Mouse (Mus musculus) G1E (cell line): Measurements from ENCODE around the gene Catsperg2. TPM values are rescaled to one million over a fixed set of nuclear protein-coding genes. Genes with fewer than 3 reads are reported as not detected.
A peak's percentile ranks its signal among the peaks of the same experiment; 100 is the strongest.
"Not testable (repeated sequence)": the region's sequence is repeated elsewhere in the genome, so short reads cannot be mapped to it uniquely, and the experiment has no call there.

Source experiments
- ATAC-seq: 2 replicates; pipeline ENCODE4 v1.8.0; 2016; ENCODE audit warnings: mild to moderate bottlenecking; ENCODE audit not compliant: insufficient number of reproducible peaks, poor library complexity, low FRiP score, severe bottlenecking; ENCODE audit errors: extremely low read depth
- DNase-seq: peaks from one replicate; pipeline ENCODE4 v3.0.0; 2012; ENCODE audit warnings: low spot score
- H3K27me3 ChIP-seq: 2 replicates; pipeline ENCODE4 v1.6.1; 2012; ENCODE audit warnings: mild to moderate bottlenecking, low read length, inconsistent platforms; ENCODE audit not compliant: insufficient read depth
- H3K36me3 ChIP-seq: replicated peaks from 2 replicates; pipeline ENCODE3; 2012; ENCODE audit warnings: mild to moderate bottlenecking, inconsistent platforms
- H3K4me1 ChIP-seq: 2 replicates; pipeline ENCODE4 v1.6.1; 2012; ENCODE audit warnings: low read depth, low read length, inconsistent platforms, mixed read lengths; ENCODE audit not compliant: insufficient read depth
- H3K4me3 ChIP-seq: 2 replicates; pipeline ENCODE4 v1.5.1; 2012; ENCODE audit warnings: low read depth, mild to moderate bottlenecking, inconsistent platforms, low read length, moderate library complexity, mixed read lengths
- H3K9me3 ChIP-seq: replicated peaks from 2 replicates; pipeline ENCODE4 v1.6.1; 2012; ENCODE audit warnings: inconsistent platforms
- CTCF ChIP-seq: IDR thresholded peaks from 2 replicates; pipeline ENCODE4 v1.5.1; 2012; ENCODE audit warnings: low read depth, low read length, inconsistent platforms, mixed read lengths
- GATA1 ChIP-seq: IDR thresholded peaks from 2 replicates; pipeline ENCODE4 v1.6.1; 2012; ENCODE audit warnings: borderline replicate concordance, low read length, inconsistent platforms, mixed read lengths
- GATA2 ChIP-seq: IDR thresholded peaks from 2 replicates; pipeline ENCODE4 v1.6.1; 2012; ENCODE audit warnings: low read depth, low read length, inconsistent platforms, borderline replicate concordance
- POLR2AphosphoS5 ChIP-seq: IDR thresholded peaks from 2 replicates; pipeline ENCODE4 v1.6.1; 2012; ENCODE audit warnings: low read depth, low read length, inconsistent platforms; ENCODE audit not compliant: insufficient replicate concordance
- TAL1 ChIP-seq: conservative IDR thresholded peaks from 2 replicates; pipeline ENCODE4 v1.6.1; 2012; ENCODE audit warnings: low read depth, low read length, inconsistent platforms, mixed read lengths
- polyA plus RNA-seq: library from polyadenylated mRNA; stranded (reverse); fragments of >175 nt; gene quantifications from 2 replicates; pipeline ENCODE4 v1.2.3, GENCODE M21; 2012
- total RNA-seq, 2 experiments: library from RNA; stranded (forward) in 1 of 2; stranded (reverse) in 1 of 2; fragments of 200-1000 nt in 1 of 2; fragments of >200 nt in 1 of 2; fragmentation: Nextera tagmentation in 1 of 2; gene quantifications; 2 replicates each; pipeline ENCODE4 v1.2.3; 2014 to 2017

The Catsperg2 gene
- total RNA-seq (2014; fragmentation: Nextera tagmentation) (2.1 and 2.5 TPM in 2 replicates), total RNA-seq (2017) (0.17 and 0.49 TPM in 2 replicates), polyA plus RNA-seq (0.06 and 0.07 TPM in 2 replicates)

DNA sequence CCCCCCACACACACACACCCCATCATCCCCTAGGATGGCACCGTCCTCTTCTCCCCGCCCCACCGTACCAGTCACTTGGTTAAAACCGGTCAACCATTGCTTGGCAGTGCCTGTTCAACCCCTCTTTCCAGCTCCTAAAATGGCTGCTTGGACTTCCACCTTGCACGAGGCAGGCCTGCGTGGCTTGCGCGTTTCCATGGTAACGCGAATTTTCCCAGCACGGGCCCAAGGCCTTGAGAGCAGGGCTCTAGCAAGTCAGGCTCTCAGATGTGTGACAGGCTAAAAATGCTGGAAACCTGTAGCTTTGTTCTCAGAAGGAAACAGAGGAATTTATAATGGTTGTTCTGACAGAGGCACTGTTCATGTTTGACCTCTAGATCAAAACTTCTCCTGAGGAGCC, at the start of gene Catsperg2:
Catsperg2 (minus strand) TSS at position 173 of the 400 bp plus-strand sequence.
- not testable (repeated sequence) for H3K4me3 ChIP-seq, DNase-seq, H3K9me3 ChIP-seq, H3K4me1 ChIP-seq, ATAC-seq, H3K36me3 ChIP-seq, H3K27me3 ChIP-seq

DNA sequence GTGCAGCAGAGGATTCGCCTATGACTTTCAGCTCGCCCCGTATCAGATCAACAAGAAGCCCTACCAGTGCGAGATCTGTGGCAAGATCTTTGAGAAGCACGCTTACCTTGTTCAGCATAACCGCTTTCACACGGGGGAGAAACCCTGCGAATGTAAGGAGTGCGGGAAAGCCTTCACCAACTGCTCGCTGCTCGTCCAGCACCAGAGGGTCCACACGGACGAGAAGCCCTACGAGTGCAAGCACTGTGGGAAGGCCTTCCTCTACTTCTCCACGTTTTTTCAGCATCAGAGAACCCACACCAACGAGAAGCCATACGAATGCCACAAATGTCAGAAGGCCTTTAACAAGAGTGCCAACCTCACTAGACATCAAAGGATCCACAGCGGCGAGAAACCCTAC, 49.7 kb upstream of the Catsperg2 start:
- TF ChIP-seq GATA2 (no peak), POLR2AphosphoS5 (no peak)
- no peak overlapping the region; the same call in 1 of the 2 replicates for H3K4me3 ChIP-seq
- DNase-seq = no peak
- H3K27me3 ChIP-seq = no peaks in the 10 kb centered on the region
- H3K9me3 ChIP-seq = peaks cover 26% of the 10 kb centered on the region
- peaks cover 2% of the 10 kb centered on the region; the same call in 1 of the 2 replicates for H3K4me1 ChIP-seq
- no peak for ATAC-seq
- peaks cover 75% of the 10 kb centered on the region for H3K36me3 ChIP-seq

DNA sequence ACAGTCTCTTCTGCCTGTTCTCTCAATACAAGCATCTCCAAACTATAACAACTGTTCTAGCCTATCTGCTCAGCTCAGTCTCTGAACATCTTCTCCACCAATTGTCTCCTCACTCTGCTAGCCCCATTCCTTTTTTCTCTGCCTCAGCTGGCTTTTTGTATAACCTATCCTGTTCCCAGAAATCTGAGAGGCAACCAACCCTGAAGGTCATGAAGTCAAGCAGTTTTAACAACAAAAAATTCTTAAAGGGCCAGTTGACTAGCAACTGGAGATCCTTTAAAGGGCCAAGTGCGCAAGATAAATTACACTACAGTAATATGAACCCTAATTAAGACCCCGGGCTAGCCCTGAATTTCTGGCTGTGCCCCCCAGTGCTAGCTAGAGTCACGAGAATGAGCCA, 47.5 kb upstream of the Catsperg2 start:
- DNase-seq (no peak), ATAC-seq (no peak)
- H3K4me1 ChIP-seq = peaks cover 14% of the 10 kb centered on the region
- no peaks in the 10 kb centered on the region for H3K27me3 ChIP-seq
- TF ChIP-seq TAL1 (no peak), CTCF (no peak), POLR2AphosphoS5 (no peak), GATA2 (no peak), GATA1 (no peak)
- no peak overlapping the region for H3K4me3 ChIP-seq
- peaks cover 86% of the 10 kb centered on the region for H3K36me3 ChIP-seq
- peaks cover 26% of the 10 kb centered on the region for H3K9me3 ChIP-seq

DNA sequence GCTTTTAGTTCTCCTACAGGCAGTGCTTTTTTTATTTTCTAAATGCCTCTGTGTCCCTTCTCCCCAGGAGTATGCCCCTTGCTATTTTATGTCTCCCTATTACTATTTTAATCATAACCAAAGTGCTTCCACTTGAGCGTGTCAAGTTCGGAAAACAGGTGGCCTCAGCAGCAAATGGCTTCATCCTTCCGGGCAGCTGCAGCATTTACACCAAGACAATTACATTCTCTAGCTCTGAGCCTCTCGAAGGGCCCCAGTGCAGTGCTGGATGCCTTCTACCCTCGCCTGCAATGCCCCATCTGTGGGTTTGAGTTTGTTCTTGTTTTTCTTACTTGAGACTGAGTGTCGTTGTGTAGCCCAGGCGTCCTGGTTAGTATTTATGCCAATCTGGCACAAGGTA, 46.7 kb upstream of the Catsperg2 start:
- H3K9me3 ChIP-seq = peaks cover 26% of the 10 kb centered on the region
- H3K4me1 ChIP-seq = peaks cover 15% of the 10 kb centered on the region
- ATAC-seq (no peak), DNase-seq (no peak)
- TF ChIP-seq GATA1 = no peak
- no peaks in the 10 kb centered on the region for H3K27me3 ChIP-seq
- peaks cover 80% of the 10 kb centered on the region for H3K36me3 ChIP-seq
- no peak overlapping the region for H3K4me3 ChIP-seq

DNA sequence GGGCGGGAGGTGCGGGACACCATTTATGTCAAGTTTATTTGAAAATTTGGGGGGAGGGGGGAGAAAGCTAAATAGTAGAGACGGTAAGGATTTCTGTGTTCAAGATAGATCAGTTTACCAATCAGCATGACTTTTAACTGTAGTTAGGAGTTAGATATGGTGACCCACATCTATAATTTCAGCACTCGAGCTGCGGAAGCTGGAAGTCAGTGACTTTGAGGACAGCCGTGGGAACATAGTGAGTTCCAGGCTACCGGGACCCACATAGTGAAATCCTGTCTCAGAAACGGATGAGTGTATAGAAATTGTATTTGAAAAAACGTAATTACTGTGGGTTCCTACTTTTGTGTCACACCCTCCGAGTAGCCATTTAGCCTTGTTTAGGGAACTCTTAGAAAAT, 42.1 kb upstream of the Catsperg2 start:
- peaks cover 50% of the 10 kb centered on the region for H3K36me3 ChIP-seq
- ATAC-seq = no peak
- H3K4me3 ChIP-seq = peak overlapping the region; percentile 75
- H3K4me1 ChIP-seq = peaks cover 33% of the 10 kb centered on the region
- H3K9me3 ChIP-seq = no peaks in the 10 kb centered on the region
- H3K27me3 ChIP-seq = no peaks in the 10 kb centered on the region
- TF ChIP-seq GATA1 (no peak), GATA2 (no peak), TAL1 (no peak), CTCF (no peak), POLR2AphosphoS5 (no peak)
- no peak for DNase-seq

DNA sequence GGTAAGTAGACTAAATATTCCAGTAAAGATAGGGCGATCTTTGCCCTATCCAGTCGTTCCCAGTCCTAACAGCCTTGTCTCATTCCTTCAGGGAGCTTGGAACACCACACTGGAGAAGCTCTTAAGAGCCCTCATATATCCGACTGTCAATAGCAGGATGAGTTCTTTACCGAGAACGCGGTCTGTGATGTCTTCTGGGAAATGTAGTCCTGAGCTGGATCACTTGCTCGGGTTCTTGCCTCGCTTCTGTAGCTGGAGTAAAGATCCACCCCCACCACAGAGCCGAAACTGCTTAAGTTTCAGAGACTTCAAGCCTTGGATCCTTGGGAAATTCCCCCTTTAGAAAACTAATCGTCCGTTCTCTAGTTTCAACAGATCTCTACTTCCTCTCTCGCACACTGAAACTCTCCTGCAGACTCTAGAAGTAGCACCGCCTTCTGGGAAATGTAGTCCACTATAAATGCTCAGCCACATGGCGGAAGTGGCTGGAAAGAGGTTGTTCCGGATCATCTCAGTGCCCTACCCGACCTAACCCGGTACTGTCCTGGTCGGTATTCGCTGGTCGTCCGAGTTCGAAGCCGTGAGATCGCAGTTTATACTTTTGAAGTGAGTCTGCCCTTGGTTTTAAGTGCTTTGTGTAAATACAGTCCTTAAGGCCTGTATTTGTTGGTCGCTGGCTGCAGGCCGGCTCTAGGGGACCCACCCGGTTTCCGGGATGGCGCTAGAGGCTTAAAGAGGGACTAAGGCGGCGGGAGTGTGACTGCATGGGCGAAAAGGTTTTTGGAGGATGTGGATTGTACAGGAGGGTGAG, 41.5 kb upstream of the Catsperg2 start, which contains the start of gene Zfp84:
Zfp84 (plus strand) TSS at position 463 of the 811 bp plus-strand sequence.
- Histone ChIP-seq H3K27me3 (no peaks in the 10 kb centered on the region), H3K36me3 (peaks cover 45% of the 10 kb centered on the region), H3K4me3 (peak within 1 kb of the TSS; percentile 75), H3K9me3 (no peaks in the 10 kb centered on the region), H3K4me1 (peaks cover 33% of the 10 kb centered on the region)
- TF ChIP-seq GATA1 = no peak
- no peak for TF ChIP-seq CTCF
- no peak for TF ChIP-seq TAL1
- no peak for TF ChIP-seq GATA2
- no peak for TF ChIP-seq POLR2AphosphoS5
- peak; percentile 49 for DNase-seq
- peak; percentile 95 for ATAC-seq
